Comparison of ENCODE assay signal across 8 mouse cellular contexts in the genomic region with DNA sequence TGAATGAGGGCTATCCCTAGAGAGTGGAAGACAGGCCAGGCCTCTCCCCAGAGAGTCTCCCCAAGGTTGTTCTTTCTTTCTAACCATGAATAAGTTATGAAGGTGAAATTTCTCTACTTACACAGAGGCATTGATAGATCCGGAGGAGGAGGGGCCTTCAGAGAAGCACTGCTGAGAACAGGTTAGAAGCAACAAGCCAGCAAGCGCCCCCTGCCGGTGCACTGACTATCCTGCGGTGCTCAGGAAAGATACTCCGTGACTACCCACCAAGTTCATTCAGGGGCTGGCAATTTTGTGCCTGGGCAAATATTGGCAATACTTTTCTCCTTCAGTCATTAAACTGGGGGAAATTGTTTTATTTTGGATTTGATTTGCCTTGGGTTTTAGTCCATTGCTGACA.
DNase-seq lines count a peak whose midpoint lies in the region; ATAC-seq and TF ChIP-seq lines count a peak whose summit lies in the region.

No protein-coding gene starts in this region.

- H3K27me3 ChIP-seq in forebrain, embryonic 10.5 days (ENCODE audit: poor library complexity, severe bottlenecking), result peaks cover 40% of the 10 kb centered on the region
- peaks cover 27% of the 10 kb centered on the region for H3K27me3 ChIP-seq in forebrain, embryonic 12.5 days
- no peaks in the 10 kb centered on the region for H3K27me3 ChIP-seq in liver, embryonic 14.5 days (ENCODE audit: control insufficient read depth, insufficient read depth, low read length)

- peak; percentile 46 for DNase-seq in forebrain, embryonic 10.5 days (ENCODE audit: extremely low spot score, low spot score)
- peak; percentile 57 for DNase-seq in 3T3-L1 (ENCODE audit: low read depth, low spot score)
- DNase-seq in adrenal gland, adult (ENCODE audit: inconsistent age in 2 of 2, low spot score in 1 of 2), result peak; percentile 39 to 78
- DNase-seq in heart, postnatal 4 days, result peak; percentile 72
- DNase-seq in liver, embryonic 14.5 days (ENCODE audit: low read depth in 3 of 3, low spot score in 3 of 3), result peak in 2 of 3 experiments; percentile 6 to 9
- peak; percentile 12 for DNase-seq in skeletal muscle tissue, adult 2 months (ENCODE audit: low read depth, low spot score)

- no peak for TF ChIP-seq POLR2A in cortical plate, adult 2 months (IDR thresholded peaks at IDR 0.05; ENCODE audit: extremely low read depth, insufficient read depth, low read length)

- H3K4me1 ChIP-seq in forebrain, embryonic 10.5 days, result peaks cover 9% of the 10 kb centered on the region
- H3K4me1 ChIP-seq in forebrain, embryonic 12.5 days, result peaks cover 7% of the 10 kb centered on the region
- H3K4me1 ChIP-seq in cortical plate, adult 2 months (ENCODE audit: control insufficient read depth, insufficient read depth, low read length), result no peaks in the 10 kb centered on the region
- peaks cover 0 to 3% of the 10 kb centered on the region in 2 experiments; a peak in 1 of 4 replicates for H3K4me1 ChIP-seq in liver, embryonic 14.5 days (replicated peaks; ENCODE audit: control insufficient read depth in 2 of 2, insufficient read depth in 2 of 2, low read length in 1 of 2)

- no peaks in the 10 kb centered on the region for H3K36me3 ChIP-seq in forebrain, embryonic 10.5 days (replicated peaks)
- no peaks in the 10 kb centered on the region for H3K36me3 ChIP-seq in forebrain, embryonic 12.5 days (replicated peaks)
- H3K36me3 ChIP-seq in liver, embryonic 14.5 days (replicated peaks; ENCODE audit: control insufficient read depth, insufficient read depth, low read depth), result no peaks in the 10 kb centered on the region

- peak; percentile 44 for TF ChIP-seq CTCF in cortical plate, adult 2 months (IDR thresholded peaks at IDR 0.05; ENCODE audit: extremely low read depth, insufficient read depth, low read length)
- peak; percentile 78 for TF ChIP-seq CTCF in liver, embryonic 14.5 days (IDR thresholded peaks at IDR 0.05; ENCODE audit: low read depth)

- no peaks in the 10 kb centered on the region for H3K9me3 ChIP-seq in forebrain, embryonic 10.5 days
- no peaks in the 10 kb centered on the region for H3K9me3 ChIP-seq in forebrain, embryonic 12.5 days
- H3K9me3 ChIP-seq in liver, embryonic 14.5 days (ENCODE audit: control insufficient read depth, low read length), result no peaks in the 10 kb centered on the region

- no peak overlapping the region for H3K9ac ChIP-seq in forebrain, embryonic 12.5 days
- no peak overlapping the region for H3K9ac ChIP-seq in liver, embryonic 14.5 days (replicated peaks)

- TF ChIP-seq EP300 in liver, embryonic 14.5 days (IDR thresholded peaks at IDR 0.05; ENCODE audit: low read depth), result no peak

- no peak overlapping the region for H3K27ac ChIP-seq in forebrain, embryonic 10.5 days
- no peak overlapping the region for H3K27ac ChIP-seq in forebrain, embryonic 12.5 days
- H3K27ac ChIP-seq in cortical plate, adult 2 months (ENCODE audit: insufficient read depth, low read length), result no peak overlapping the region
- no peak overlapping the region for H3K27ac ChIP-seq in liver, embryonic 14.5 days

- ATAC-seq in forebrain, embryonic 12.5 days (ENCODE audit: low FRiP score), result no peak
- ATAC-seq in liver, embryonic 14.5 days (ENCODE audit: insufficient read depth), result no peak

- no peak overlapping the region for H3K4me2 ChIP-seq in forebrain, embryonic 12.5 days
- H3K4me2 ChIP-seq in liver, embryonic 14.5 days (ENCODE audit: low read depth), result no peak overlapping the region

- no peak overlapping the region for H3K4me3 ChIP-seq in forebrain, embryonic 10.5 days
- H3K4me3 ChIP-seq in forebrain, embryonic 12.5 days (replicated peaks), result no peak overlapping the region
- H3K4me3 ChIP-seq in cortical plate, adult 2 months (ENCODE audit: insufficient read depth, low read length), result no peak overlapping the region
- H3K4me3 ChIP-seq in liver, embryonic 14.5 days (ENCODE audit: insufficient read depth in 1 of 2, low read depth in 2 of 2, low read length in 2 of 2), result no peak overlapping the region

- 23% methylated on average over 5 of the region's 5 CpGs for WGBS in forebrain, embryonic 10.5 days
- WGBS in forebrain, embryonic 12.5 days, result 27% methylated on average over 5 of the region's 5 CpGs
- 16% methylated on average over 5 of the region's 5 CpGs for WGBS in liver, embryonic 14.5 days (ENCODE audit: insufficient replicate concordance)

Comparison
In these comparisons a context has a peak if more than half of its experiments do, and no peak if none do; other contexts are left out.
1. DNase-seq: peak in every context shown above with its lines; median percentile 72 in heart, postnatal 4 days; 58 in adrenal gland, adult; 57 in 3T3-L1; 46 in forebrain, embryonic 10.5 days; 12 in skeletal muscle tissue, adult 2 months; 8 in liver, embryonic 14.5 days.